Mouse (Mus musculus): ENCODE data around the gene Prpsap2. TPM values are rescaled to one million over a fixed set of nuclear protein-coding genes. Genes with fewer than 3 reads are reported as not detected.

Prpsap2 gene
- polyA plus RNA-seq, 1 experiment from 2014 or later = 31.3 TPM

DNA sequence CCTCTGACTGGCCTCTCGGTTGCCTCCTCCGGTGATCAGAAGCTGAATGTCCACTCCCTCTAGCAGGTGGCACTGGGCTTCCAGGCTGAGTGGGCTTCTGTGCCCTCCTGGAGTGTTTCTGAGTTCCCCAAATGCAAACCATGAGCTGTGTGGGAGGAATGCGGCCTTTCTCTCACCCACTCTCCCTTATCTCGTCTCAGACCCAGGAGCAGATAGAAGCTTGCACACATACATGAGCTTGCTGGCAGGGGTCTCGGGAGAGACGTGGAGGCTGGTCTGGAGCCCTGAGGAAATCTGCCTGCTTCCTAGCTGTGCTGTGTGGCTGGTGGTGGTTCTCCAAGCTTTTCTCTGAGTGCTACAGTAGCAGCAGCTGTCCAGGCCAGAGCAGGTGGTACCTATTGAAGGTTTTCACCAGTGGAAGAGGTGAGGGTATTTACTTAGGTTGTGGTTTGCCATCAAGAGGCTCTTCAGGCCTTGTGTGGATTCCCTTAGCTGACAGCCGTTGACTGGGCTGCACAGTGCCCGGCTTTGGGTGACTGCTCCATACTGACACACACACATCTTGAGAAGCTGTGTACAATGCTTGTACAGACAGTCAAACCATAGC is 76.7 kb downstream of the Prpsap2 start:
- H3K36me3 ChIP-seq (ENCODE audit: control insufficient read depth, insufficient read depth, low read length) = no peaks in the 10 kb centered on the region
- H3K9me3 ChIP-seq (ENCODE audit: control insufficient read depth, low read length) = no peaks in the 10 kb centered on the region
- 0 out of 2 replicates have a peak overlapping the region, but pooled peaks have one; percentile 61 for H3K9ac ChIP-seq (ENCODE audit: low read length)
- peaks cover 30% of the 10 kb centered on the region for H3K27me3 ChIP-seq (ENCODE audit: control insufficient read depth, insufficient read depth, low read depth, low read length)
- peak overlapping the region; percentile 67 for H3K4me2 ChIP-seq (ENCODE audit: low read depth, low read length)
- H3K27ac ChIP-seq (ENCODE audit: low read length) = no peak overlapping the region; the same call in 1 of the 2 replicates
- 41% methylated on average over 8 of the region's 8 CpGs for WGBS
- H3K4me3 ChIP-seq (ENCODE audit: low read length) = peak overlapping the region; percentile 52
- H3K4me1 ChIP-seq (replicated peaks; ENCODE audit: control insufficient read depth, insufficient read depth, low read length) = peaks cover 10% of the 10 kb centered on the region; the same call in 1 of the 2 replicates
- peak; percentile 50; the same call in 1 of the 2 replicates for ATAC-seq (ENCODE audit: low read depth)

DNA sequence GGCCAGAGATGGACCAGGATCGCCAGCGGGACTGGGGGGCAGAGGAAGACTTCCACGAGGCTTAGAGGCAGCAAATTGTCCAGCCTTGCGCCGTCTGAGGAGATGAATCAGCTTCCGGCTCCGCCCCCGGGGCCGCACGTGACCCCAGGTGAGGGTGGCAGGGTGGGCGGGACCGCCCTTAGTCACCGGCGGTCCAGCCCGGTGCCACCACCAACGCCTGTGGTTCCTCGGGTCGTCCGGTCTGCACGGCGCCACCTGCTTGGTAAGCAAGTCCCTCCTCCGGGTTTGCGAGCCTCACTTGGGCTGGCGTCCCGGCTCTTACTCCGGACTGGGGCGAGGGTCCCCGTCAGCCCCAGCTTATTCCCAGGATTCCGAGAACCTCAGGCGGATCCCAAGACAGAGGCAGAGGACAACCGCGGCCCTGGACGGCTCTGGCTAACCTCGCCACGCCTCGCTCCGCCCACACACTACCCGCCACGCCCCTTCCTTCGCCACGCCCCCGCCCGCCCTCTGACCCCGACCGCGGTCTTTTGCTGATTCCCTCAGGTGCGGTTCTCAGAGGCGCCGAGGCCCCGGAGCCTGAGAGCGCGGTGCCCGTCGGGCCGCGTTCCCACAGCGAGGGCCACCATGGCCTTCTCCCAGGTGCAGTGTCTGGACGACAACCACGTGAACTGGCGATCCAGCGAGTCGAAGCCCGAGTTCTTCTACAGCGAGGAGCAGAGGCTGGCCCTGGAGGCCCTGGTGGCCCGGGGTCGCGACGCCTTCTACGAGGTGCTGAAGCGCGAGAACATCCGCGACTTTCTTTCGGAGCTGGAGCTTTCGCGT is 77.8 kb downstream of the Prpsap2 start, which contains the start of gene Fam83g:
Gene Fam83g (plus strand): TSS at position 185 of the 825 bp plus-strand sequence.
- peaks cover 30% of the 10 kb centered on the region for H3K27me3 ChIP-seq (ENCODE audit: control insufficient read depth, insufficient read depth, low read depth, low read length)
- H3K4me3 ChIP-seq (ENCODE audit: low read length) = peak within 1 kb of the TSS; percentile 52
- H3K4me1 ChIP-seq (replicated peaks; ENCODE audit: control insufficient read depth, insufficient read depth, low read length) = peaks cover 10% of the 10 kb centered on the region; the same call in 1 of the 2 replicates
- no peak within 1 kb of the TSS; the same call in 1 of the 2 replicates for H3K27ac ChIP-seq (ENCODE audit: low read length)
- no peaks in the 10 kb centered on the region for H3K9me3 ChIP-seq (ENCODE audit: control insufficient read depth, low read length)
- H3K4me2 ChIP-seq (ENCODE audit: low read depth, low read length) = peak within 1 kb of the TSS; percentile 67
- peak; percentile 78 for ATAC-seq (ENCODE audit: low read depth)
- peak within 1 kb of the TSS; percentile 61 for H3K9ac ChIP-seq (ENCODE audit: low read length)
- 2% methylated on average over 76 of the region's 76 CpGs for WGBS
- H3K36me3 ChIP-seq (ENCODE audit: control insufficient read depth, insufficient read depth, low read length) = no peaks in the 10 kb centered on the region

Other genes starting within 250 kb of the Prpsap2 start
- gene Epn2, start 182.4 kb downstream of the Prpsap2 start, polyA plus RNA-seq (2015; fragmentation: Nextera tagmentation; extraction: Ambion mirVana) = 24.4 and 28.7 TPM in 2 replicates
- 43.1 and 49.9 TPM in 2 replicates for gene Grap, start 108.8 kb downstream of the Prpsap2 start, polyA plus RNA-seq (2015; fragmentation: Nextera tagmentation; extraction: Ambion mirVana)
- gene Fam83g, start 78.0 kb downstream of the Prpsap2 start, polyA plus RNA-seq (2015; fragmentation: Nextera tagmentation; extraction: Ambion mirVana) = 2.2 and 2.3 TPM in 2 replicates
- gene Slc5a10, start 41.3 kb downstream of the Prpsap2 start, polyA plus RNA-seq (2015; fragmentation: Nextera tagmentation; extraction: Ambion mirVana) = 0.08 TPM in 1 of 2 replicates, not detected in the other
- gene Ulk2, start 93.0 kb upstream of the Prpsap2 start, polyA plus RNA-seq (2015; fragmentation: Nextera tagmentation; extraction: Ambion mirVana) = 12.2 and 12.4 TPM in 2 replicates
- gene Akap10, start 168.2 kb upstream of the Prpsap2 start, polyA plus RNA-seq (2015; fragmentation: Nextera tagmentation; extraction: Ambion mirVana) = 14.6 and 15.5 TPM in 2 replicates
- 9.7 and 12.7 TPM in 2 replicates for gene Specc1, start 194.7 kb upstream of the Prpsap2 start, polyA plus RNA-seq (2015; fragmentation: Nextera tagmentation; extraction: Ambion mirVana)